8 mouse cellular contexts compared by ENCODE assay signal in genomic region chr11:32532765-32533481, GRCm38 (mm10). TPM values are rescaled to one million over a fixed set of nuclear protein-coding genes. Genes with fewer than 3 reads are reported as not detected.
A peak's percentile ranks its signal among the peaks of the same experiment; 100 is the strongest.
DNase-seq lines count a peak whose midpoint lies in the region; ATAC-seq and TF ChIP-seq lines count a peak whose summit lies in the region.

Stk10 (plus strand) TSS chr11:32533305.

- TF ChIP-seq CTCF in liver, embryonic 14.5 days (IDR thresholded peaks at IDR 0.05; ENCODE audit: low read depth) = no peak; the same call in 1 of the 2 replicates

- H3K9me3 ChIP-seq in forebrain, embryonic 11.5 days (ENCODE audit: control insufficient read depth, low read length) = no peaks in the 10 kb centered on the region
- H3K9me3 ChIP-seq in heart, embryonic 16.5 days (replicated peaks; ENCODE audit: control insufficient read depth, low read length) = no peaks in the 10 kb centered on the region
- H3K9me3 ChIP-seq in liver, embryonic 14.5 days (ENCODE audit: control insufficient read depth, low read length) = no peaks in the 10 kb centered on the region
- no peaks in the 10 kb centered on the region for H3K9me3 ChIP-seq in stomach, embryonic 15.5 days

- H3K9ac ChIP-seq in forebrain, embryonic 11.5 days (ENCODE audit: low read length) = peak within 1 kb of the TSS; percentile 67
- H3K9ac ChIP-seq in heart, embryonic 16.5 days (ENCODE audit: low read length) = peak within 1 kb of the TSS; percentile 79
- H3K9ac ChIP-seq in liver, embryonic 14.5 days (replicated peaks) = peak within 1 kb of the TSS; percentile 84
- H3K9ac ChIP-seq in stomach, embryonic 15.5 days = peak within 1 kb of the TSS; percentile 57

- DNase-seq in CD8-positive naive resting alpha-beta T cell, adult 2 months (ENCODE audit: low read depth in 2 of 2, low spot score in 2 of 2) = peak; percentile 88 to 91
- DNase-seq in c-Kit-negative CD71-positive TER-119-positive erythroid progenitor cells, embryonic 14.5 days (ENCODE audit: low read depth, low spot score) = peak; percentile 66
- peak; percentile 94 for DNase-seq in forebrain, embryonic 11.5 days (ENCODE audit: low spot score)
- peak; percentile 94 to 95 for DNase-seq in kidney, postnatal 36 days
- peak; percentile 72 to 76 (median 74) for DNase-seq in liver, embryonic 14.5 days (ENCODE audit: low read depth in 3 of 3, low spot score in 3 of 3)
- peak; percentile 86 for DNase-seq in neural tube, embryonic 10.5 days (ENCODE audit: extremely low spot score, low spot score)

- H3K27ac ChIP-seq in forebrain, embryonic 11.5 days (ENCODE audit: low read depth, low read length) = no peak within 1 kb of the TSS
- H3K27ac ChIP-seq in heart, embryonic 16.5 days (ENCODE audit: low read length) = peak within 1 kb of the TSS; percentile 58; the same call in 1 of the 2 replicates
- peak within 1 kb of the TSS; percentile 51 for H3K27ac ChIP-seq in liver, embryonic 14.5 days
- peak within 1 kb of the TSS; percentile 27; the same call in 1 of the 2 replicates for H3K27ac ChIP-seq in stomach, embryonic 15.5 days

- H3K36me3 ChIP-seq in forebrain, embryonic 11.5 days (ENCODE audit: control insufficient read depth, insufficient read depth, low read length) = no peaks in the 10 kb centered on the region
- no peaks in the 10 kb centered on the region for H3K36me3 ChIP-seq in heart, embryonic 16.5 days (ENCODE audit: control insufficient read depth, insufficient read depth)
- H3K36me3 ChIP-seq in liver, embryonic 14.5 days (replicated peaks; ENCODE audit: control insufficient read depth, insufficient read depth, low read depth) = no peaks in the 10 kb centered on the region
- no peaks in the 10 kb centered on the region for H3K36me3 ChIP-seq in stomach, embryonic 15.5 days

- under 1% methylated on average over 66 of the region's 82 CpGs for WGBS in forebrain, embryonic 11.5 days
- under 1% methylated on average over 59 of the region's 82 CpGs for WGBS in heart, embryonic 16.5 days
- under 1% methylated on average over 62 of the region's 82 CpGs for WGBS in liver, embryonic 14.5 days (ENCODE audit: insufficient replicate concordance)
- under 1% methylated on average over 81 of the region's 82 CpGs for WGBS in stomach, embryonic 15.5 days

- ATAC-seq in forebrain, embryonic 11.5 days (replicated peaks; ENCODE audit: low FRiP score) = peak; percentile 93
- peak; percentile 92 for ATAC-seq in heart, embryonic 16.5 days (replicated peaks; ENCODE audit: extremely low read depth, insufficient read depth, low FRiP score)
- peak; percentile 95 for ATAC-seq in liver, embryonic 14.5 days (ENCODE audit: insufficient read depth)
- peak; percentile 97 for ATAC-seq in stomach, embryonic 15.5 days (ENCODE audit: insufficient read depth, low FRiP score, low read depth)

- H3K27me3 ChIP-seq in forebrain, embryonic 11.5 days (ENCODE audit: control insufficient read depth, insufficient read depth, low read length) = peaks cover 8% of the 10 kb centered on the region; the same call in 1 of the 2 replicates
- H3K27me3 ChIP-seq in heart, embryonic 16.5 days (ENCODE audit: control insufficient read depth, insufficient read depth, low read length) = no peaks in the 10 kb centered on the region; the same call in 1 of the 2 replicates
- H3K27me3 ChIP-seq in liver, embryonic 14.5 days (ENCODE audit: control insufficient read depth, insufficient read depth, low read length) = no peaks in the 10 kb centered on the region
- no peaks in the 10 kb centered on the region for H3K27me3 ChIP-seq in stomach, embryonic 15.5 days (replicated peaks)

- peak within 1 kb of the TSS; percentile 97 for H3K4me2 ChIP-seq in forebrain, embryonic 11.5 days (ENCODE audit: low read depth, low read length, severe bottlenecking)
- H3K4me2 ChIP-seq in heart, embryonic 16.5 days (ENCODE audit: low read depth, low read length) = peak within 1 kb of the TSS; percentile 97
- peak within 1 kb of the TSS; percentile 88 for H3K4me2 ChIP-seq in liver, embryonic 14.5 days (ENCODE audit: low read depth)
- peak within 1 kb of the TSS; percentile 91 for H3K4me2 ChIP-seq in stomach, embryonic 15.5 days

- H3K4me3 ChIP-seq in forebrain, embryonic 11.5 days (ENCODE audit: low read depth, low read length) = peak within 1 kb of the TSS; percentile 55
- peak within 1 kb of the TSS; percentile 74 for H3K4me3 ChIP-seq in heart, embryonic 16.5 days (ENCODE audit: low read length)
- peak within 1 kb of the TSS; percentile 68 to 85 for H3K4me3 ChIP-seq in liver, embryonic 14.5 days (ENCODE audit: insufficient read depth in 1 of 2, low read depth in 2 of 2, low read length in 2 of 2)
- H3K4me3 ChIP-seq in stomach, embryonic 15.5 days (replicated peaks) = peak within 1 kb of the TSS; percentile 64

- TF ChIP-seq EP300 in liver, embryonic 14.5 days (IDR thresholded peaks at IDR 0.05; ENCODE audit: low read depth) = no peak

- peaks cover 8% of the 10 kb centered on the region; the same call in 1 of the 2 replicates for H3K4me1 ChIP-seq in forebrain, embryonic 11.5 days (replicated peaks; ENCODE audit: control insufficient read depth, insufficient read depth, low read length)
- H3K4me1 ChIP-seq in heart, embryonic 16.5 days (ENCODE audit: control insufficient read depth, insufficient read depth, low read length) = peaks cover 16% of the 10 kb centered on the region
- peaks cover 15 to 30% of the 10 kb centered on the region in 2 experiments for H3K4me1 ChIP-seq in liver, embryonic 14.5 days (replicated peaks; ENCODE audit: control insufficient read depth in 2 of 2, insufficient read depth in 2 of 2, low read length in 1 of 2)
- peaks cover 12% of the 10 kb centered on the region for H3K4me1 ChIP-seq in stomach, embryonic 15.5 days

RNA-seq across cellular contexts. Expression of gene Stk10, which starts in this region (rescaled TPM):
- polyA plus RNA-seq in forebrain, embryonic 11.5 days (2014; fragmentation: Nextera tagmentation; extraction: Ambion mirVana) = 1.4 and 1.8 TPM in 2 replicates
- polyA plus RNA-seq in heart, embryonic 16.5 days (2015; fragmentation: Nextera tagmentation; extraction: Ambion mirVana) = 4.1 and 5.5 TPM in 2 replicates
- polyA plus RNA-seq in liver, embryonic 14.5 days (2012; rRNA removed) = 4.0 and 4.9 TPM in 2 replicates
- 1.9 and 3.2 TPM in 2 replicates for polyA plus RNA-seq in liver, embryonic 14.5 days (2014; fragmentation: Nextera tagmentation; extraction: Ambion mirVana)
- 3.8 TPM in 2 replicates for polyA plus RNA-seq in stomach, embryonic 15.5 days (2015; fragmentation: Nextera tagmentation; extraction: Ambion mirVana)
